Mouse (Mus musculus): Measurements from ENCODE around the gene Dysf.

Dysf gene

GRCm38 (mm10) chr6:84051032-84051431 is 42.6 kb downstream of the Dysf start:
- DNase-seq (ENCODE audit: low spot score), result peak; percentile 12

GRCm38 (mm10) chr6:84053874-84054530 is 45.6 kb downstream of the Dysf start:
- peak; percentile 41 for DNase-seq (ENCODE audit: low spot score)

DNA sequence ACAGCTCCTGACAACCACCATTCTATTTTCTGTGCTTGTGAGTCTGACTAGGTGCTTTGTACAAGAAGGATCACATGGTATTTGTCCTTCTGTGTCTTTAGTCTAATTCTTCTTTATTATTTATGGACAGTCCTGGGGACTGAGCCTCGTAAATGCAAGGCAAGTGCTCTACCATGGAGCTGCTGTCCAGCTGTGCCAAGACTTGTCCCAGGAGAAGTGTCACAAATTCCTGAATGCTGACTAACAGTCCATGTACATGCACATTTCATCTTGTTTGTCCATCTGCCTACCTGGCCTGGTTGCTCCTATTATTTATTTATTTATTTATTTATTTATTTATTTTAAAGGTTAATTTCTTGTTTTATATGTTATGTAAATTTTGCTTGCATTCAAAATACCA is 47.2 kb downstream of the Dysf start:
- no peak for DNase-seq (ENCODE audit: low spot score)

DNA sequence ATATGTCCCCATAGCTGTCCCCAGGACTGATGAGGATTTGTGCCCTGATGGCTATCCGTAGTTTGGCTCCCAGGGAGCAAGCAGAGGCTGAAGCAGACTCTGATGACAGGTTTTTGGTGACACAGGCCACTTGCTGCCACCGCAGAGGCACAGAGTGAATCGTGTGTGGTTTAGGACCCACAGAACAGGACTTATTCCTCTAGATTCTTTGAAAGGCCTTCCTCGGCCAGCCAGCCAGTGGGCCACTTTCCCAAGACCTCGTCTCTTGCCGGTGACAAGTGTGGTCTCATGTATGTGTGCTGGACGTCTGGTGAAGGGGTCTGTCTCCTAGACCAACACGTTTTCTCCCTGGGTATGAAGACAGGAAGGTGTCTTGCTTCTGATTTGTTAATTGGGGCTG is 48.8 kb downstream of the Dysf start:
- no peak for DNase-seq (ENCODE audit: low spot score)

GRCm38 (mm10) chr6:84058671-84059141 is 50.3 kb downstream of the Dysf start:
- DNase-seq (ENCODE audit: low spot score), result peak; percentile 43

DNA sequence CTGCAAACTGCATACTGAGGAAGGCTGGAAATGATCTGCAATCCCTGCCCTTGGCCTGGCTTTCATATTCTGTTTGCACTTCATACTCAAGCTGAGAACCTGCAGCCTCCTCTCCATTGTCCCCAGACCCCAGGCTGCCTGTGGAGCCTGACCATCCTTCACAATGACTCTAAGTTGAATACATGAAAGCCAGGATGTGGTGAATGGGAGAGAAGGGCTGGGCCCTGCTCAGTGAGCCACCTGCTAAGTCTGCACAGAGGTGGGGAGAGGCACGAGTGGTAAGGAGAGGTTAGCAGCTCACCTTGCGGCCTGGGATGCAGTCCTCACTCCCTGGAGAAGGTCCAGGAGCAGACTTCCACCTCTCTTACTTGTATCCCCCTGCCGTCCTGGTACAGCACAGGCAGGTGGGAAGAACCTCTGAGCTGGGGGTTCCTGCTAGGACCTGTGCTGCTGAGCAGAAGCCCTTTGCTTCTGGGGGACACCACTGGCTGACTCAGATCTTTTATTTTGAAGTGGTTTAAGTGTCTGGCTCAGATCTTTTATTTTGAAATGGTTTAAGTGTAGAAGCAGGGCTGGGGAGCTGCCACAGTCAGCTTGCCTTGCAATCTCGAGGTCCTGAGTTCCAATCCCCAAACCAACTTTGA is 51.5 kb downstream of the Dysf start:
- no peak for DNase-seq (ENCODE audit: low spot score)

- DNase-seq (ENCODE audit: low spot score), result peak; percentile 47
Observed at GRCm38 (mm10) chr6:84061328-84061727, 52.9 kb downstream of the Dysf start.

DNA sequence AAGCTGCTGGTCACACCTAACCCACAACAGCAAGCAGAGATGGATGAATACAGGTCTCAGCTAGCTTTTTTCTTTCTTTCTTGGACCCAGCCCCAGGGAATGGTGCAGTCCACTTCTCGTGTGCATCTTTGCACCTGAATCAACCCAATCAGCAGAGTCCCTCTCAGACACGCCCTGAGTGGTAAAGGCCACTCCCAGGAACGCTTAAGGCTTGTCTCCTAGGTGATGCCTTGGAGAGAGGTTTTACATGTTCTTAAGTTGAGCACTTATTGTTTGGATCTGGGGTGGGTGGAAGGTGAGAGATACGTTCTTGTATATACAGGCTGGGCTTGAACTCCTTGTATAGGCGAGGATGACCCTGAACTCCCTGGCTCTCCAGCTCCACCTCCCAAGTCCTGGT is 54.2 kb downstream of the Dysf start:
- DNase-seq (ENCODE audit: low spot score), result no peak

DNA sequence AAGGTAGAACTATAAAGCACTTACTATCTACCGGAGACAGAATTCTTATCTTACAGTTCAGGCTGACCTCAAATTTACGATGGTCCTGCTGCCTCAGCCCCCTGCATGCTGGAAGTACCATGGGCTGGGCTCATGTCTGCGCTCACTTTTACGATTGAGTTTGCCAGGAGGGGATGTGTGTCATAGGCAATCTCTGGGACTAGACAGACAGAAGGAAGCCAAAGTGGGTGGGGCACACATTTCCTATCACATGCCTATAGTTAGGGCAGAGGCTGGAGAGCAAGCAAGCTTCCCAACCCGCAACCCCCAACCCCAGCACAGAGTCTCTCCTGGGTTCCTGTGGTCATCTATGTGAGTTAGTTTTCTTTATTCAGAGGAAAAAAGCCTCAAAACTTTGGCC is 59.8 kb downstream of the Dysf start:
- no peak for DNase-seq (ENCODE audit: low spot score)

- DNase-seq (ENCODE audit: low spot score), result no peak
Observed at GRCm38 (mm10) chr6:84070251-84070650, 61.9 kb downstream of the Dysf start.

DNA sequence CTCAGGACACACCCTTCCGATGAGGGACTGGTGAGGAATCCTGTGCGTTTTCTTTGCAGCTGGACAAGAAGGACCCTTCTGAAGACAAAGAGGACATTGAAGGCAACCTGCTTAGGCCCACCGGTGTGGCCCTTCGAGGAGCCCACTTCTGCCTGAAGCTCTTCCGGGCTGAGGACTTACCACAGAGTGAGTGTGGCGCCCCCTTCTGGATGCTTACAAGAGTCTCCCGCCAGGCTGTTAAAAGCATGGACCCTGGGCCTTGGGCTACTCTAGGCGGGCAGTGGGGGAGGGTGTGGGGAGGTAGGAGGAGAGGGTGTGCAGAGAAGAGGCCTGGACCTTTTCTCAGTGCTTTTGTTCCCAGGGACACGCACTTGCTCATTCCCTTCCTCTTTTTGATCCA is 64.2 kb downstream of the Dysf start:
- DNase-seq (ENCODE audit: low spot score), result no peak

- no peak for DNase-seq (ENCODE audit: low spot score)
Observed at GRCm38 (mm10) chr6:84078172-84078571, 69.8 kb downstream of the Dysf start.

GRCm38 (mm10) chr6:84080631-84081030 is 72.2 kb downstream of the Dysf start:
- DNase-seq (ENCODE audit: low spot score), result no peak

- no peak for DNase-seq (ENCODE audit: low spot score)
Observed at GRCm38 (mm10) chr6:84084757-84085156, 76.4 kb downstream of the Dysf start.

DNA sequence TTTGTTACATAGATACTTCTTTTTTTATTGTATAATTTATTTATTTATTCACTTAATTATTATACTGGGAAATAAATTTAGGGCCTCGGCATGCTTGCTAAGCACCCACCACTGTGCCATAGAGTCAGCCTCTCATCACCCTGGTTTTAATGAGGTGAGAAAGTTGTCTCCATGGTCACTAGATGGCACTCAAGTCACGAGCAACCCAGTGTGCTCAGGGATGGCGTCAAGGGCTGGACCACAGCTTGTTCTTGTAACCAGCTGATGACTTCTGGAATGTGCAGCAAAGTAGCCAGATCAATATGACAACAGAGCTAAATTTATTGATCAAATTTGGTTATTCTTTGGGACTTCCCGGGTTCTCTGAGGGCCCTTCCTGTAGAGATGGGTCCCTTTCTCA is 85.1 kb downstream of the Dysf start:
- DNase-seq (ENCODE audit: low spot score), result peak; percentile 30

DNA sequence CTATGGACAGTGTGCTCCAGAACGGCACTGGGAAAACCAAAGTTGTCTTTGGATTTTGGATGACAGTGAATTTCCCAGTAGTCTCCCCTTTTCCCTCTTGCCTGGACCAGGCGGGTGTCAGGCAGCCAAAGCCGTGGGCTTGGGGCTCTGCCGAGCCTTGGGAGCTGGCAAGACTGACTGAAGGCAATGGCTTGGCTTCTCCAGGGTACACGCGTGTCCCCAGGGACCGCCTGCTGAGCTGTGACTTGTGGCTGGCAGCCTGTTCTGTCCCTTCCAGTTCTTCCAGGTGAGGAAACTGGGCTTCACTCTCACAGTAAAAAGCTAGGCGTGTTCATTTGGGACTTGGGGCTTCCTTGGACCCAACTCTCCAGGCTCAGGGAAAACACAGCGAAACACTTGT is 86.1 kb downstream of the Dysf start:
- DNase-seq (ENCODE audit: low spot score), result no peak

GRCm38 (mm10) chr6:84094998-84095397 is 86.6 kb downstream of the Dysf start:
- peak; percentile 44 for DNase-seq (ENCODE audit: low spot score)

GRCm38 (mm10) chr6:84095882-84096281 is 87.5 kb downstream of the Dysf start:
- peak; percentile 79 for DNase-seq (ENCODE audit: low spot score)

- no peak for DNase-seq (ENCODE audit: low spot score)
Observed at GRCm38 (mm10) chr6:84102002-84102401, 93.6 kb downstream of the Dysf start.

- no peak for DNase-seq (ENCODE audit: low spot score)
Observed at GRCm38 (mm10) chr6:84105148-84106022, 97.0 kb downstream of the Dysf start.

DNA sequence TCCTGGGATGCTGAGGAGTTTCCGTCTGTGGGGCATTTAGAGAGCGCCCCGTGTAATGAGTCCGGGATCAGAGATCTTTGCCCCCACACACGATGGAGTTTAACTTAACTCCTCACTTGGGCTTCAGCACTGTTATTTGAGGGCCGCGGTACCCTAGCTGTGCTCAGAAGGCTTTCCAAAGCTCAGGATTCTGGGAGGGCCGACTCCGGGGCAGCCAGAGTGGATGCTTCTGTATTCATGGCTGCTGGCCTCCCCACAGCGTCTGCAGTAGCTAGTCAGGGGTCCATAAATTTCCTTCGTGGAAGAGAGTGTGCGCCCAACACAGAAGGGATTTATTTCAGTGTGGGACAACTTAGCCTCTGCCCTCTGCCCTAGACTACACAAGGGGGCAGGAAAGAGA is 97.7 kb downstream of the Dysf start:
- DNase-seq (ENCODE audit: low spot score), result no peak

- no peak for DNase-seq (ENCODE audit: low spot score)
Observed at GRCm38 (mm10) chr6:84110377-84110776, 102.0 kb downstream of the Dysf start.

GRCm38 (mm10) chr6:84111106-84111505 is 102.7 kb downstream of the Dysf start:
- DNase-seq (ENCODE audit: low spot score), result no peak

Measured in lung, postnatal 25 days (tissue).